Mouse (Mus musculus): ENCODE measurements around the gene Tprg. TPM values are rescaled to one million over a fixed set of nuclear protein-coding genes. Genes with fewer than 3 reads are reported as not detected.
A peak's percentile ranks its signal among the peaks of the same experiment; 100 is the strongest.

The Tprg gene
- total and polyA plus RNA-seq, 3 experiments, result not detected

DNA sequence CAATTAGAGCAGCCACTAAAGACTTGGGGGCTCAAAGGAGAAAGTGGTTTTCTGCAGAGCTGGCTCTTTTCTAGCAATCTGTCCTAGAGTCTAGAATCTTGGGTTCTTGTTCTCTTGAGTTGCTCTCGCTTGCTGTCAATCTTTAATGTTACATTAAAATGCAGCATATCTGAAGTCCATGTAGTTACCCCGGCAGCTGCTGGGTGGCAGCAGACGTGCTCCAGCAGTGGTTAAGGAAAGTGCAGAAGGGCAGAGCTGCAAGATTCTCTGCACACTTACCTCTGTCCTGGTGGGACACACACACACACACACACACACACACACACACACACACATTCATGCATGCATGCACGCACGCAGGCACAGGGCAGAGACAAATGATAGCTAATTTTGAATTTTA lies 88.2 kb downstream of the Tprg start (continued):
- no peak for TF ChIP-seq UBTF (IDR thresholded peaks at IDR 0.05; ENCODE audit: low read depth, low read length)
- no peak for TF ChIP-seq MAZ (IDR thresholded peaks at IDR 0.05; ENCODE audit: low read depth, low read length)
- no peak for TF ChIP-seq E2F4 (IDR thresholded peaks at IDR 0.05; ENCODE audit: insufficient replicate concordance, low read depth, low read length)
- no peak for TF ChIP-seq GABPA (IDR thresholded peaks at IDR 0.05; ENCODE audit: insufficient replicate concordance, low read depth, low read length)

DNA sequence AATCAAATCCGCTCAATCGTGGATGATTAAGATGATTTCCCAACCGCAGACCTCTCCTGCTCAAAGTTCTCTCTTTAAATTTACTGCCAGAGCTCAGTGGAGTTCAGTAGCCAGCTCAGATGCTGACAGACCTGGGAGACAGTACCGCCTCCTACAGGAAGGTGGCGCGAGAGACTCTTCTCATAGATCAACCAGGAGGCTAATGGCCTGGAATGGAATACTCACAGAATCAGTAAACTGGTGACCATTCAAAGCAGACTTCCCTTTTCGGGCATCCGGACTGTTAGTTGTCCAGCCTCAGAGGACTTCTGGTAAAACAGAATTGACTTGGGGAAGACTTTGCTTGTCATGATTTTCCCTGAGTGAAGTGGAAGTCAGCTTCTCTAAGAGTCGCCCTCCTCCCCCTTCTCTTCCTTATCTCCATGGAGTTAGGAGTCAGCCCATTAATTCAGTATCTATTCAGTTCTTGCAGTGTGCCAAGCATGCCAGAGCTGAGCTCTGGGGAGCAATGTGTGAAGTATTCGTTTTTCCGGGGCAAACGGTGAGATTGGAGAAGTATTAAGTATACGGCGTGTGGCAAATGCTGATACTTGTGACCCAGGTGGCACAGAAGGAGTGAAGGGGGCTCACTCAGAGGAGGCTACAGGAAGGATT lies 90.2 kb downstream of the Tprg start:
- in situ Hi-C loops (cut with MboI; ENCODE audit: low pct_ligation_motif_present, low pct_unique_long_range_greater_than_20kb, low sequenced_read_pairs) (loop anchor here (25.0 kb wide), 2 partner anchors 385 to 810 kb away; no protein-coding TSS in a partner anchor), dilution Hi-C loops (cut with MboI; ENCODE audit: extremely low pct_ligation_motif_present, extremely low pct_unique_long_range_greater_than_20kb, low sequenced_read_pairs) (no loop called here)
- Histone ChIP-seq H3K4me3 (replicated peaks in 1 of 3; ENCODE audit: low read depth in 2 of 3, low read length in 2 of 3, poor library complexity in 1 of 3) (no peak overlapping the region), H3K9me3 (replicated peaks; ENCODE audit: low read length) (no peaks in the 10 kb centered on the region), H3K27ac (ENCODE audit: insufficient read depth, low read depth) (no peak overlapping the region), H3K36me3 (replicated peaks in 1 of 2; ENCODE audit: control insufficient read depth in 1 of 2, insufficient read depth in 1 of 2, low read length in 1 of 2) (no peaks in the 10 kb centered on the region), H3K9ac (ENCODE audit: insufficient read depth, low read depth) (no peak overlapping the region), H3K79me2 (replicated peaks; ENCODE audit: control insufficient read depth, extremely low read depth, insufficient read depth, poor library complexity, severe bottlenecking) (no peaks in the 10 kb centered on the region), H3K4me2 (ENCODE audit: insufficient read depth, low read depth, poor library complexity, severe bottlenecking) (no peak overlapping the region), H3K27me3 (replicated peaks) (no peaks in the 10 kb centered on the region), H3K4me1 (ENCODE audit: control insufficient read depth in 1 of 2, insufficient read depth in 2 of 2) (peaks cover 8 to 23% of the 10 kb centered on the region in 2 experiments)
- peak; percentile 93 for DNase-seq (ENCODE audit: extremely low read depth)
- TF ChIP-seq POLR2AphosphoS2 (IDR thresholded peaks at IDR 0.05; ENCODE audit: low read depth, low read length), result no peak
- TF ChIP-seq ELF1 (IDR thresholded peaks at IDR 0.05; ENCODE audit: low read depth, low read length), result peak; percentile 57; the same call in 1 of the 2 replicates
- peak; percentile 40; the same call in 1 of the 2 replicates for TF ChIP-seq CHD1 (IDR thresholded peaks at IDR 0.05; ENCODE audit: low read depth, low read length)
- peak; percentile 60 for TF ChIP-seq BHLHE40 (IDR thresholded peaks at IDR 0.05; ENCODE audit: low read depth, low read length)
- peak; percentile 54; the same call in 1 of the 2 replicates for TF ChIP-seq TCF12 (IDR thresholded peaks at IDR 0.05; ENCODE audit: low read depth, low read length)
- TF ChIP-seq MAFK (IDR thresholded peaks at IDR 0.05; ENCODE audit: insufficient replicate concordance, low read length), result 0 out of 2 replicates have a peak, but pooled peaks have one; percentile 5
- TF ChIP-seq EP300 (IDR thresholded peaks at IDR 0.05; ENCODE audit: low read length), result peak; percentile 59
- TF ChIP-seq UBTF (IDR thresholded peaks at IDR 0.05; ENCODE audit: low read depth, low read length), result no peak
- no peak for TF ChIP-seq USF2 (conservative IDR thresholded peaks at IDR 0.05; ENCODE audit: low read depth, low read length)
- TF ChIP-seq MXI1 (IDR thresholded peaks at IDR 0.05; ENCODE audit: low read depth, low read length), result 0 out of 2 replicates have a peak, but pooled peaks have one; percentile 40
- TF ChIP-seq E2F4 (IDR thresholded peaks at IDR 0.05; ENCODE audit: insufficient replicate concordance, low read depth, low read length), result 0 out of 2 replicates have a peak, but pooled peaks have one; percentile 21
- TF ChIP-seq MAZ (IDR thresholded peaks at IDR 0.05; ENCODE audit: low read depth, low read length), result peak; percentile 75; the same call in 1 of the 2 replicates
- TF ChIP-seq ZNF384 (IDR thresholded peaks at IDR 0.05; ENCODE audit: low read depth, low read length), result no peak; the same call in 1 of the 2 replicates
- peak; percentile 97 to 99 for TF ChIP-seq CTCF (conservative IDR thresholded peaks at IDR 0.05 in 1 of 2, IDR thresholded peaks at IDR 0.05 in 1 of 2; ENCODE audit: low read depth in 2 of 2, low read length in 2 of 2)
- TF ChIP-seq SIN3A (IDR thresholded peaks at IDR 0.05; ENCODE audit: low read length), result peak; percentile 69; the same call in 1 of the 2 replicates
- peak; percentile 42; the same call in 1 of the 2 replicates for TF ChIP-seq NELFE (IDR thresholded peaks at IDR 0.05; ENCODE audit: low read depth, low read length)
- TF ChIP-seq MEF2A (IDR thresholded peaks at IDR 0.05; ENCODE audit: borderline replicate concordance, low read depth, low read length), result peak; percentile 56
- no peak for TF ChIP-seq NRF1 (IDR thresholded peaks at IDR 0.05; ENCODE audit: low read depth, low read length)
- TF ChIP-seq IRF4 (IDR thresholded peaks at IDR 0.05; ENCODE audit: low read depth, low read length), result peak; percentile 86
- peak; percentile 99 for TF ChIP-seq SMC3 (IDR thresholded peaks at IDR 0.05; ENCODE audit: low read depth, low read length)
- 0 out of 2 replicates have a peak, but pooled peaks have one; percentile 53 for TF ChIP-seq MYC (IDR thresholded peaks at IDR 0.05; ENCODE audit: low read depth, low read length)
- no peak for TF ChIP-seq GABPA (IDR thresholded peaks at IDR 0.05; ENCODE audit: insufficient replicate concordance, low read depth, low read length)
- TF ChIP-seq CHD2 (IDR thresholded peaks at IDR 0.05; ENCODE audit: low read length), result peak; percentile 41; the same call in 1 of the 2 replicates
- no peak for TF ChIP-seq ETS1 (conservative IDR thresholded peaks at IDR 0.05; ENCODE audit: low read depth, low read length)
- no peak for TF ChIP-seq RCOR1 (conservative IDR thresholded peaks at IDR 0.05; ENCODE audit: low read depth, low read length)
- no peak for TF ChIP-seq ZKSCAN1 (IDR thresholded peaks at IDR 0.05; ENCODE audit: borderline replicate concordance, low read depth, low read length)
- no peak for TF ChIP-seq POLR2A (IDR thresholded peaks at IDR 0.05; ENCODE audit: low read depth, low read length)
- no peak for TF ChIP-seq ZMIZ1 (IDR thresholded peaks at IDR 0.05; ENCODE audit: low read depth, low read length)
- no peak for TF ChIP-seq KAT2A (IDR thresholded peaks at IDR 0.05; ENCODE audit: insufficient replicate concordance, low read length)
- TF ChIP-seq MAX (IDR thresholded peaks at IDR 0.05; ENCODE audit: low read length), result no peak; the same call in 1 of the 2 replicates
- TF ChIP-seq USF1 (IDR thresholded peaks at IDR 0.05; ENCODE audit: low read depth, low read length), result no peak
- no peak; the same call in 1 of the 2 replicates for TF ChIP-seq JUN (IDR thresholded peaks at IDR 0.05; ENCODE audit: insufficient read depth, low read depth, low read length)
- no peak; the same call in none of the 2 replicates for TF ChIP-seq RAD21 (IDR thresholded peaks at IDR 0.05; ENCODE audit: low read depth, low read length)
- no peak for TF ChIP-seq PAX5 (IDR thresholded peaks at IDR 0.05; ENCODE audit: low read length)
- TF ChIP-seq TBP (conservative IDR thresholded peaks at IDR 0.05; ENCODE audit: low read depth, low read length), result no peak

All from CH12.LX (cell line).